Mouse (Mus musculus): ENCODE results near the gene Ntn4.
"Not testable (repeated sequence)": the region's sequence is repeated elsewhere in the genome, so short reads cannot be mapped to it uniquely, and the experiment has no call there.

Ntn4 gene

GRCm38 (mm10) chr10:93683896-93684295 is 43.4 kb downstream of the Ntn4 start:
- no peak for DNase-seq (ENCODE audit: low read depth, low spot score)

GRCm38 (mm10) chr10:93685416-93685815 is 44.9 kb downstream of the Ntn4 start:
- not testable (repeated sequence) for DNase-seq (ENCODE audit: low read depth, low spot score)

GRCm38 (mm10) chr10:93686579-93686978 is 46.1 kb downstream of the Ntn4 start:
- no peak for DNase-seq (ENCODE audit: low read depth, low spot score)

GRCm38 (mm10) chr10:93687781-93688180 is 47.3 kb downstream of the Ntn4 start:
- no peak for DNase-seq (ENCODE audit: low read depth, low spot score)

- no peak for DNase-seq (ENCODE audit: low read depth, low spot score)
Measured at GRCm38 (mm10) chr10:93688306-93689171, 48.1 kb downstream of the Ntn4 start.

- DNase-seq (ENCODE audit: low read depth, low spot score), result no peak
Measured at GRCm38 (mm10) chr10:93691344-93691743, 50.9 kb downstream of the Ntn4 start.

- DNase-seq (ENCODE audit: low read depth, low spot score), result no peak
Measured at GRCm38 (mm10) chr10:93695043-93695791, 54.7 kb downstream of the Ntn4 start.

- peak; percentile 58 for DNase-seq (ENCODE audit: low read depth, low spot score)
Measured at GRCm38 (mm10) chr10:93696001-93696400, 55.5 kb downstream of the Ntn4 start.

- DNase-seq (ENCODE audit: low read depth, low spot score), result no peak
Measured at GRCm38 (mm10) chr10:93697866-93698483, 57.5 kb downstream of the Ntn4 start.

GRCm38 (mm10) chr10:93699689-93700478 is 59.4 kb downstream of the Ntn4 start:
- no peak for DNase-seq (ENCODE audit: low read depth, low spot score)

GRCm38 (mm10) chr10:93700589-93701363 is 60.3 kb downstream of the Ntn4 start:
- DNase-seq (ENCODE audit: low read depth, low spot score), result no peak

- no peak for DNase-seq (ENCODE audit: low read depth, low spot score)
Measured at GRCm38 (mm10) chr10:93703946-93704345, 63.5 kb downstream of the Ntn4 start.

- peak; percentile 66 for DNase-seq (ENCODE audit: low read depth, low spot score)
Measured at GRCm38 (mm10) chr10:93707149-93708075, 66.9 kb downstream of the Ntn4 start.

GRCm38 (mm10) chr10:93708076-93708473 is 67.6 kb downstream of the Ntn4 start:
- no peak for DNase-seq (ENCODE audit: low read depth, low spot score)

GRCm38 (mm10) chr10:93708515-93708914 is 68.0 kb downstream of the Ntn4 start:
- no peak for DNase-seq (ENCODE audit: low read depth, low spot score)

GRCm38 (mm10) chr10:93709536-93709935 is 69.1 kb downstream of the Ntn4 start:
- DNase-seq (ENCODE audit: low read depth, low spot score), result no peak

GRCm38 (mm10) chr10:93721625-93722337 is 81.3 kb downstream of the Ntn4 start:
- DNase-seq (ENCODE audit: low read depth, low spot score), result no peak

- DNase-seq (ENCODE audit: low read depth, low spot score), result no peak
Measured at GRCm38 (mm10) chr10:93723942-93724542, 83.6 kb downstream of the Ntn4 start.

GRCm38 (mm10) chr10:93728131-93728530 is 87.7 kb downstream of the Ntn4 start:
- DNase-seq (ENCODE audit: low read depth, low spot score), result no peak

Measured in brain, adult 2 months (tissue).